Mouse (Mus musculus) cerebellum, adult 2 months (tissue): ENCODE measurements around the gene Gtf3c5.

Source experiments
- CTCF ChIP-seq: fragments of 200-500 bp; IDR thresholded peaks from 2 replicates; pipeline ENCODE4 v1.5.1; 2011; ENCODE audit warnings: low read depth, mild to moderate bottlenecking, control low read depth, low read length, moderate library complexity, borderline replicate concordance; ENCODE audit not compliant: insufficient read depth
- POLR2A ChIP-seq: fragments of 200-500 bp; IDR thresholded peaks from 2 replicates; pipeline ENCODE4 v1.6.1; 2011; ENCODE audit warnings: low read length, control low read depth, borderline replicate concordance; ENCODE audit not compliant: insufficient read depth

DNA sequence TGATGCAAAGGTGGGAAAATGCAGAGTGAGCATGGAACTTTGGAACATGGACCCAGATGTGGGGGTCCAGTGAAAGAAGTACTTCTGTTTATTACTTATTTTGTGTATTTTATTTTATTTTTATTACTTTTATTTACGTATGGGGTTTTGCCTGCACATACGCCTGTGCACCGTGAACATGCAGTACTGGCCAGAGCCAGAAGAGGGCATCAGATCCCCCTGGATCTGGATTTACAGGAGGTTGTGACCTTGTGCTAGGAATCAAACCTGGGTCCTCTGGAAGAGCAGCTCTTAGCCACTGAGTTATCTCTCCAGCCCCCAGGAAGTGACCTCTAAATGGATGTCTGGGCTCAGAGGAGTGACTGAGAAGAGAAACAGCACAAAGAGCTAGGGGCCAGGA is 41.3 kb upstream of the Gtf3c5 start:
- TF ChIP-seq CTCF (no peak), POLR2A (no peak)
